Mouse (Mus musculus) forebrain, embryonic 15.5 days (tissue): ENCODE results near the gene Sulf2. TPM values are rescaled to one million over a fixed set of nuclear protein-coding genes. Genes with fewer than 3 reads are reported as not detected.
A peak's percentile ranks its signal among the peaks of the same experiment; 100 is the strongest.
"Not testable (repeated sequence)": the region's sequence is repeated elsewhere in the genome, so short reads cannot be mapped to it uniquely, and the experiment has no call there.

Experiments used
- ATAC-seq: fragments of 200-750 bp; cut with Nextera tagmentation; replicated peaks from 2 replicates; pipeline ENCODE4 v1.8.0; 2017; ENCODE audit warnings: mild to moderate bottlenecking, moderate TSS enrichment, moderate library complexity
- H3K27ac ChIP-seq: fragments of 300-500 bp; sonication (generic); replicated peaks from 2 replicates; pipeline ENCODE4 v1.5.1; 2015; ENCODE audit warnings: mild to moderate bottlenecking, inconsistent platforms
- H3K27me3 ChIP-seq: fragments of 300-500 bp; sonication (generic); 2 replicates; pipeline ENCODE4 v1.6.1; 2015; ENCODE audit warnings: inconsistent platforms
- H3K36me3 ChIP-seq: fragments of 300-500 bp; sonication (generic); 2 replicates; pipeline ENCODE4 v1.6.1; 2015; ENCODE audit warnings: mild to moderate bottlenecking, inconsistent platforms
- H3K4me1 ChIP-seq: fragments of 300-500 bp; sonication (generic); 2 replicates; pipeline ENCODE4 v1.6.1; 2015; ENCODE audit warnings: inconsistent platforms
- H3K4me2 ChIP-seq: fragments of 300-500 bp; sonication (generic); replicated peaks from 2 replicates; pipeline ENCODE4 v1.6.1; 2015; ENCODE audit warnings: mild to moderate bottlenecking, inconsistent platforms
- H3K4me3 ChIP-seq: fragments of 300-500 bp; sonication (generic); 2 replicates; pipeline ENCODE4 v1.5.1; 2015; ENCODE audit warnings: mild to moderate bottlenecking, inconsistent platforms
- H3K9ac ChIP-seq: fragments of 300-500 bp; sonication (generic); replicated peaks from 2 replicates; pipeline ENCODE4 v1.6.1; 2015; ENCODE audit warnings: mild to moderate bottlenecking, inconsistent platforms
- H3K9me3 ChIP-seq: fragments of 300-500 bp; sonication (generic); 2 replicates; pipeline ENCODE4 v1.6.1; 2016; ENCODE audit warnings: inconsistent platforms
- WGBS: fragments of 180-500 bp; shearing (Covaris S2); methylation state at CpG from one replicate; pipeline ENCODE4 v1.1.7; 2015; ENCODE audit warnings: mixed read lengths; 5-methylcytosine and 5-hydroxymethylcytosine counted together
- polyA plus RNA-seq: library from polyadenylated mRNA; unstranded; fragments of >200 nt; fragmentation: Nextera tagmentation; extraction: Ambion mirVana; gene quantifications from 2 replicates; pipeline ENCODE4 v1.2.1, GENCODE M21; 2015

The Sulf2 gene
- polyA plus RNA-seq = 30.3 and 36.0 TPM in 2 replicates

- peak within 1 kb of the TSS; percentile 58 for H3K4me3 ChIP-seq
Observed at GRCm38 (mm10) chr2:166155454-166155815, at the start of gene Sulf2. Gene Sulf2, minus strand, starts transcription at chr2:166155663.

GRCm38 (mm10) chr2:166204174-166204573 lies 48.7 kb upstream of the Sulf2 start:
- peaks cover 5% of the 10 kb centered on the region for H3K4me1 ChIP-seq
- H3K9me3 ChIP-seq = no peaks in the 10 kb centered on the region
- no peak overlapping the region for H3K27ac ChIP-seq
- peaks cover 5% of the 10 kb centered on the region; the same call in 1 of the 2 replicates for H3K27me3 ChIP-seq
- ATAC-seq = no peak
- no peak overlapping the region for H3K4me2 ChIP-seq
- H3K4me3 ChIP-seq = no peak overlapping the region
- H3K36me3 ChIP-seq = no peaks in the 10 kb centered on the region
- WGBS = 82% methylated on average over 13 of the region's 13 CpGs
- H3K9ac ChIP-seq = no peak overlapping the region

More at GRCm38 (mm10) chr2:166155454-166155815, at the start of gene Sulf2:
- Histone ChIP-seq H3K4me1 (peaks cover 56% of the 10 kb centered on the region), H3K9ac (peak within 1 kb of the TSS; percentile 64), H3K9me3 (no peaks in the 10 kb centered on the region), H3K4me2 (peak within 1 kb of the TSS; percentile 94), H3K27me3 (peaks cover 38% of the 10 kb centered on the region), H3K36me3 (no peaks in the 10 kb centered on the region), H3K27ac (peak within 1 kb of the TSS; percentile 62)
- under 1% methylated on average over 23 of the region's 23 CpGs for WGBS
- ATAC-seq = peak; percentile 49

GRCm38 (mm10) chr2:166203647-166204046 lies 48.2 kb upstream of the Sulf2 start:
- no peak overlapping the region for H3K27ac ChIP-seq
- peaks cover 5% of the 10 kb centered on the region for H3K4me1 ChIP-seq
- H3K4me3 ChIP-seq = no peak overlapping the region
- H3K4me2 ChIP-seq = no peak overlapping the region
- H3K36me3 ChIP-seq = no peaks in the 10 kb centered on the region
- ATAC-seq = no peak
- no peaks in the 10 kb centered on the region for H3K9me3 ChIP-seq
- WGBS = 83% methylated on average over 10 of the region's 12 CpGs
- H3K9ac ChIP-seq = no peak overlapping the region
- peaks cover 5% of the 10 kb centered on the region; the same call in 1 of the 2 replicates for H3K27me3 ChIP-seq

- no peak for ATAC-seq
- Histone ChIP-seq H3K4me1 (no peaks in the 10 kb centered on the region), H3K9me3 (no peaks in the 10 kb centered on the region), H3K27ac (no peak overlapping the region), H3K9ac (no peak overlapping the region), H3K36me3 (no peaks in the 10 kb centered on the region), H3K4me3 (no peak overlapping the region), H3K4me2 (no peak overlapping the region), H3K27me3 (peaks cover 5% of the 10 kb centered on the region; the same call in 1 of the 2 replicates)
- 52% methylated on average over 7 of the region's 7 CpGs for WGBS
Observed at GRCm38 (mm10) chr2:166197964-166198363, 42.5 kb upstream of the Sulf2 start.

GRCm38 (mm10) chr2:166197064-166197463 lies 41.6 kb upstream of the Sulf2 start:
- Histone ChIP-seq H3K36me3 (no peaks in the 10 kb centered on the region), H3K27me3 (peaks cover 11% of the 10 kb centered on the region; the same call in 1 of the 2 replicates), H3K4me3 (no peak overlapping the region), H3K4me1 (no peaks in the 10 kb centered on the region), H3K4me2 (no peak overlapping the region), H3K27ac (no peak overlapping the region), H3K9me3 (no peaks in the 10 kb centered on the region), H3K9ac (no peak overlapping the region)
- 81% methylated on average over 6 of the region's 6 CpGs for WGBS
- ATAC-seq = no peak

- Histone ChIP-seq H3K36me3 (no peaks in the 10 kb centered on the region), H3K27ac (no peak overlapping the region), H3K27me3 (peaks cover 16% of the 10 kb centered on the region; the same call in 1 of the 2 replicates), H3K9me3 (no peaks in the 10 kb centered on the region), H3K4me3 (no peak overlapping the region), H3K4me1 (no peaks in the 10 kb centered on the region), H3K9ac (no peak overlapping the region), H3K4me2 (no peak overlapping the region)
- 68% methylated on average over 13 of the region's 13 CpGs for WGBS
- no peak for ATAC-seq
Observed at GRCm38 (mm10) chr2:166196080-166196786, 40.8 kb upstream of the Sulf2 start.

- no peak overlapping the region for H3K9ac ChIP-seq
- ATAC-seq = no peak
- 81% methylated on average over 6 of the region's 6 CpGs for WGBS
- H3K27ac ChIP-seq = no peak overlapping the region
- H3K4me3 ChIP-seq = no peak overlapping the region
- H3K36me3 ChIP-seq = no peaks in the 10 kb centered on the region
- peaks cover 19% of the 10 kb centered on the region; the same call in 1 of the 2 replicates for H3K27me3 ChIP-seq
- H3K4me1 ChIP-seq = no peaks in the 10 kb centered on the region
- H3K9me3 ChIP-seq = no peaks in the 10 kb centered on the region
- H3K4me2 ChIP-seq = no peak overlapping the region
Observed at GRCm38 (mm10) chr2:166195041-166195440, 39.6 kb upstream of the Sulf2 start.

GRCm38 (mm10) chr2:166194112-166194758 lies 38.8 kb upstream of the Sulf2 start:
- Histone ChIP-seq H3K4me2 (no peak overlapping the region), H3K9ac (no peak overlapping the region), H3K27ac (no peak overlapping the region), H3K36me3 (no peaks in the 10 kb centered on the region), H3K4me3 (no peak overlapping the region), H3K9me3 (no peaks in the 10 kb centered on the region), H3K27me3 (peaks cover 26% of the 10 kb centered on the region; the same call in 1 of the 2 replicates), H3K4me1 (no peaks in the 10 kb centered on the region)
- WGBS = 64% methylated on average over 16 of the region's 16 CpGs
- no peak for ATAC-seq

- no peak overlapping the region for H3K9ac ChIP-seq
- no peak overlapping the region for H3K27ac ChIP-seq
- whole genome bisulfite sequencing = 85% methylated on average over 3 of the region's 3 CpGs
Observed at GRCm38 (mm10) chr2:166193509-166193908, 38.0 kb upstream of the Sulf2 start.

GRCm38 (mm10) chr2:166190816-166191215 lies 35.4 kb upstream of the Sulf2 start:
- Histone ChIP-seq H3K27ac (no peak overlapping the region), H3K27me3 (peaks cover 35% of the 10 kb centered on the region), H3K36me3 (no peaks in the 10 kb centered on the region), H3K9ac (no peak overlapping the region), H3K4me3 (no peak overlapping the region), H3K4me1 (peaks cover 7% of the 10 kb centered on the region), H3K4me2 (no peak overlapping the region), H3K9me3 (no peaks in the 10 kb centered on the region)
- no peak for ATAC-seq
- 70% methylated on average over 8 of the region's 8 CpGs for WGBS

More at GRCm38 (mm10) chr2:166193509-166193908, 38.0 kb upstream of the Sulf2 start:
- peaks cover under 1% of the 10 kb centered on the region; the same call in 1 of the 2 replicates for H3K4me1 ChIP-seq
- H3K4me3 ChIP-seq = no peak overlapping the region
- H3K4me2 ChIP-seq = no peak overlapping the region
- no peaks in the 10 kb centered on the region for H3K9me3 ChIP-seq
- H3K36me3 ChIP-seq = no peaks in the 10 kb centered on the region
- peaks cover 26% of the 10 kb centered on the region; the same call in 1 of the 2 replicates for H3K27me3 ChIP-seq
- ATAC-seq = no peak

- ATAC-seq = no peak
- Histone ChIP-seq H3K4me1 (peaks cover 7% of the 10 kb centered on the region), H3K4me3 (no peak overlapping the region), H3K27me3 (peaks cover 43% of the 10 kb centered on the region), H3K36me3 (no peaks in the 10 kb centered on the region), H3K27ac (no peak overlapping the region), H3K4me2 (no peak overlapping the region), H3K9ac (no peak overlapping the region), H3K9me3 (no peaks in the 10 kb centered on the region)
- 98% methylated on average over 11 of the region's 11 CpGs for WGBS
Observed at GRCm38 (mm10) chr2:166189191-166189590, 33.7 kb upstream of the Sulf2 start.

GRCm38 (mm10) chr2:166187874-166188453 lies 32.5 kb upstream of the Sulf2 start:
- not testable (repeated sequence) for H3K9me3 ChIP-seq, H3K9ac ChIP-seq, H3K36me3 ChIP-seq, H3K4me2 ChIP-seq, H3K4me1 ChIP-seq, ATAC-seq, H3K27ac ChIP-seq, H3K4me3 ChIP-seq
- WGBS = 5% methylated on average over 9 of the region's 11 CpGs
- peaks cover 44% of the 10 kb centered on the region for H3K27me3 ChIP-seq
